Mouse (Mus musculus) gastrocnemius, postnatal 25 days (tissue): ENCODE data around the gene Gdpd3. TPM values are rescaled to one million over a fixed set of nuclear protein-coding genes. Genes with fewer than 3 reads are reported as not detected.
A peak's percentile ranks its signal among the peaks of the same experiment; 100 is the strongest.

ENCODE experiments used
- DNase-seq: peaks from one replicate; pipeline ENCODE4 v3.0.0; 2022
- total RNA-seq, 2 experiments: library from RNA; stranded (reverse); gene quantifications; 1 replicate in 1 of 2; 2 replicates in 1 of 2; pipeline ENCODE4 v1.2.3; 2021

Gdpd3 gene
- total RNA-seq, 2 experiments from 2014 or later, result 0.49 to 1.6 TPM

GRCm38 (mm10) chr7:126806956-126807355 is 40.8 kb downstream of the Gdpd3 start:
- no peak for DNase-seq

DNA sequence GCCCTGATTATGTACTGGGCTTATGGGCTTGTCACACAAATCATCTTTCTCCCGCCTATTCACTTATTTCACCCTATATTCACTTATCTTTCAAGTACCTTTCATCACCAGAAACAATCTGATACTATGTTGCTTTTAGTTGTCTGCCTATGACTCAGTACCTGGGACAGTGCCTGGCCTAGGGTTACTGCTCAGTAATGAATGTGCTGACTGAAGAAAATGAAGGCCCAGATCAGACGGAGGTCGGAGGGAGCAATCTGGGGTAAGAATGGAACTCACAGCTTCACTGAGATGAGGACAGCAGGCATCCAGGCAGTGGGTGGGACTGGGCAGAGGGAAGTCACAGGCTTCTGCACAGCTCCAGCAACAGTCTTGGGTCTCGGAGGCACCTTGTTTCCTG is 41.3 kb downstream of the Gdpd3 start:
- no peak for DNase-seq

DNA sequence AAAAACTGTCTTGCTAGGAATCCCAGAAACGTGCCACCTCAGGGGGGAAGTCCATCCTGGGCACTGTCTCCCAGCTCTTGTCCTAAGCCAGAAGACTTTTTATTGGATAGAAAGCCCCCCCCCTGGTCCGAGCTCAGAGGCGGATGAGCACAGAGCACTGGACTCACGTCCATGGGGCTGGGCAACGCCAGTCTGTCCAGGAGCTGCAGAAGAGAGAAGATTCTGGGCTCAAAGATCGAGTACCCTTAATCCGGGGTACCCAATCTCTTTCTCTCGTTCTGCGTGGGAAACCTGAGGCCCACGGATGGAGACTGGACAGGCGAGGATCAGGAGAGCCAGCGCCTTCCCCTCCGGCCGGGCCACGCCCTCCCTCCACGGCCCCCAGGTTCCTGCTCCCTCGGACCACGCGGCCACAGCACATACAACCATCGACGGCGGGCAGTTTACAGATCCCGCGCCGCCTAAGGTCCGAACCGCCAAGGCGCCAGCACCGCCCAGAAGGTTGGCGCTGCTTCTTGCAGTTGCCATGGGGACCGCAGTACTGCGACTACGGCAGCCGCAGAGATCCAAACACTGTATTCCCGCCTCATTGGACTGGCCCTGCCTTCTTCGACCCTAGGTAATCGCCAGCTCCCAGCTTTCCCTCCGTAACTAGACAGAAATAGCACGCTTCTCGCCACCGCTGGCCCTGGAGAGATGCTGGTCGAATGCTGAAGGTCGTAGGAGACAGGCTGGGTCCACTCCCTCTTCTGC is 42.7 kb downstream of the Gdpd3 start:
- DNase-seq, result peak; percentile 87

- no peak for DNase-seq
Observed at GRCm38 (mm10) chr7:126809723-126810369, 43.7 kb downstream of the Gdpd3 start.

DNA sequence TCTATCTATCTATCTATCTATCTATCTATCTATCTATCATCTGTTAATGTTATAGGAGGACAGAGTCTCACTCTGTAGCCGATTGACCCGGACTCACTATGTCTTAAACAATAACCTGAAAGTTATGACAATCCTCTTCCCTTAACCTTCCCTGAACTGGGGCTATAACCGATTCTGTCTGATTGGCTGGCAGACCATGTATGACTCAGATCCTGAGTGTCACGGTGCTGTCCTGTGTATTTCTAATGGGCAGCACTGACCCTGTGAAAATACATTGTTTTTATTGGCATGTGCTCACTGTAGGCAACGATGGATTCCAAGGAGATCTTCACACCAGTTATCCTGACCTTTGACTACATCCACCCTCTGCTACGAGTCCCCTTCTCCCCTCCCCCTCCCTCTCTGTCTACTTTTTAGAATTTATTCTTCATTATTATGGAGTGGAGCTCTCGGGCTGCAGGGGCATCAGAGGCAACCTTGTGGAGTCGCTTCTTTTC is 49.6 kb downstream of the Gdpd3 start:
- DNase-seq, result no peak

DNA sequence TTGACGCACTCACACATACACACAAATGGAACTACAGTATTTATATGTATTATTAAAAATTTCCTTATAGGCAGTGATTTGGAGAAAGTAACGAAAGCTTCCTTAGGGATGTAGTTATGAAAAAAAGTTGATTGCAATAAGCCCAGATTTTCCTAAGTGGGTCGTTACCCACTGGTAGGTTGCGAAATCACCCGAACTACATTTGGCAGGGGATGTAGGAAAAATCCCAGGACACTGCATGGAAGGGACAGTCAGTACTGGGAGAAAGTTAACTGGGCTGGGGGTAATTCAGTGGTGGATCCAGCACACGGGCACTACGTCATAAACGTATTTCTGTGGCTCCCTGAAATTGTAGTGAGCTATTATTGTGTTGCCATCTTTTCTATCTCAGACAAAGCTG is 50.4 kb downstream of the Gdpd3 start:
- no peak for DNase-seq

GRCm38 (mm10) chr7:126817595-126817994 is 51.5 kb downstream of the Gdpd3 start:
- DNase-seq, result no peak

GRCm38 (mm10) chr7:126818818-126819217 is 52.7 kb downstream of the Gdpd3 start:
- DNase-seq, result no peak

DNA sequence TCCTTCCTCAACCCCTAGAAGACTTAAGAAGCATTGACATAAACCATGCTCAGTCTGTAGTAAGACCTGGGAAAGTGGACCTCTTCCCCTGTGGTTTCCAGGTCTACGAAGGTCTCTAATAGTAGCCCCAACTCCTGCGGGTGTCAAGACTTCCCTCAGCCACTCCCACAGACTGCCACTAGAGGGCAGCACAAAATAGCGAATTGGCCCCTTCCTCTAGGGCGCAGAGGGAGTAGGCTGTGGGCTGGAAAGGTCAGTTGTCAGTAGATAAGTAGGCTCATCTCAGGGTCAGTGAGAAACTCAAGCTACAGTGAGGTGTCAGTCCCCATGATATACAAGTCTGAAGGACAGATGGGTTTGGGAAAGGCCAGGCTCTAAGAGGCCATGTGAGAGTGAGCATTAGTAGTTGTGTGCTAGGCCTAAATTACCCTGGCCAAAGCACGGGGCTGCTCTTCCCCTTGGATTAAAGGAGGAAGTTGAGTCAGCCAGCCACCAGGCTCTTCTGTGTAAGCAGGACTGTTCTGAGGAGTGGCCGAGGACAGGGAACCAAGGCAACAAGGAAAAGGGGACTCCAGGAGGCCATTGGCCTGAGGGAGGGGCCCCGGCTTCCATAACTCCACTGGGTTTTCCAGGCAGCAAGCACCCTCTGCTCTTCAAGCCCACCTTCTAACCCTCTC is 55.8 kb downstream of the Gdpd3 start:
- DNase-seq, result peak; percentile 62

- peak; percentile 23 for DNase-seq
Observed at GRCm38 (mm10) chr7:126822741-126823140, 56.6 kb downstream of the Gdpd3 start.

DNA sequence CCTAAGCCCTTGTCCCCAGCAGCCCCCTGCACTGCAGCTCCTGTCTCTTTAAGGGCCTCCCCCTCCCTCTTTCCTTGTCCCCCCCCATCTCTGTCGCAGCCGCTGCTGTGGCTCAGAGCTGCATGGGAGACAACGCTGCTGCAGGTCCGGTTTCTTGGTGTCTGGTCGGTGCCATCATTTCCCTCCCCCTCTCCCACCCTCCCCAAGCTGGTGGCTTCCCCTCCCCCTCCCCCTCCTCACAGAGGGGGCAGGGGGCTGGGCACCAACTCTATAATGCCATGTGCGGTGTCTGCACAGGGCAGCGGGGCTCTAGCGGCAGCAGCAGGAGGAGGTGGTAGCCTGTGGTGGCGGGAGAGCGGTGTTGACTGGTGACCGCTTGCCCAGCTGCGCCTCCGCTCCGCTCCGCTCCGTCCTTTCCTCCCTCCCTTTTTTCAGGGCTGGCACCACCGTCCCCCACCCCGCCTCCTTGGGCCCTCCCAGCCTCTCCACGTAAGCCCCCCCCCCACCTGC is 57.1 kb downstream of the Gdpd3 start:
- DNase-seq, result peak; percentile 19

- no peak for DNase-seq
Observed at GRCm38 (mm10) chr7:126823940-126824339, 57.8 kb downstream of the Gdpd3 start.

Other genes starting within 250 kb of the Gdpd3 start
- 100 to 1,000 TPM; 130 to 138 TPM for gene Eif3c, start 199.9 kb upstream of the Gdpd3 start, total RNA-seq
- gene Apobr, start 181.4 kb upstream of the Gdpd3 start, total RNA-seq, result under 1 TPM; 0.26 to 0.59 TPM
- gene Cln3, start 180.5 kb upstream of the Gdpd3 start, total RNA-seq, result 10 to 100 TPM in 1 of 2 experiments, 1 to 10 TPM in 1; 8.8 to 10.6 TPM
- gene Il27, start 171.4 kb upstream of the Gdpd3 start, total RNA-seq, result not detected
- 10 to 100 TPM; 10.6 to 14.2 TPM for gene Nupr1, start 135.5 kb upstream of the Gdpd3 start, total RNA-seq
- 10 to 100 TPM; 24.0 to 25.1 TPM for gene Sgf29, start 117.0 kb upstream of the Gdpd3 start, total RNA-seq
- gene Sult1a1, start 89.9 kb upstream of the Gdpd3 start, total RNA-seq, result 10 to 100 TPM; 12.3 to 22.9 TPM
- 10 to 100 TPM; 33.1 to 37.0 TPM for gene Bola2, start 70.9 kb upstream of the Gdpd3 start, total RNA-seq
- gene Slx1b, start 70.5 kb upstream of the Gdpd3 start, total RNA-seq, result 1 to 10 TPM; 2.7 to 3.3 TPM
- 1 to 10 TPM; 2.1 to 3.3 TPM for gene Coro1a, start 58.5 kb upstream of the Gdpd3 start, total RNA-seq
- 10 to 100 TPM; 21.4 to 23.8 TPM for gene Mapk3, start 6.7 kb upstream of the Gdpd3 start, total RNA-seq
- gene Ypel3, start 10.6 kb downstream of the Gdpd3 start, total RNA-seq, result 10 to 100 TPM; 63.8 to 69.0 TPM
- under 1 TPM; 0.20 to 0.62 TPM for gene Tbx6, start 15.1 kb downstream of the Gdpd3 start, total RNA-seq
- gene Ppp4c, start 26.2 kb downstream of the Gdpd3 start, total RNA-seq, result 10 to 100 TPM; 21.7 to 26.8 TPM
- 10 to 100 TPM; 50.5 to 55.3 TPM for gene Fam57b, start 31.3 kb downstream of the Gdpd3 start, total RNA-seq
- not detected for gene 4930451I11Rik, start 65.3 kb downstream of the Gdpd3 start, total RNA-seq
- not detected for gene Doc2a, start 81.1 kb downstream of the Gdpd3 start, total RNA-seq
- gene Hirip3, start 95.6 kb downstream of the Gdpd3 start, total RNA-seq, result 1 to 10 TPM; 4.2 to 5.0 TPM
- 10 to 100 TPM; 11.2 to 11.8 TPM for gene Ino80e, start 96.0 kb downstream of the Gdpd3 start, total RNA-seq
- 10 to 100 TPM; 20.3 to 26.4 TPM for gene Taok2, start 118.4 kb downstream of the Gdpd3 start, total RNA-seq
- 1 to 10 TPM; 8.2 to 9.1 TPM for gene Tmem219, start 156.6 kb downstream of the Gdpd3 start, total RNA-seq
- 1 to 10 TPM; 1.8 to 2.2 TPM for gene Kctd13, start 162.5 kb downstream of the Gdpd3 start, total RNA-seq
- gene Asphd1, start 183.2 kb downstream of the Gdpd3 start, total RNA-seq, result not detected
- gene Sez6l2, start 184.2 kb downstream of the Gdpd3 start, total RNA-seq, result 1 to 10 TPM; 1.6 to 1.7 TPM
- 10 to 100 TPM; 30.5 to 31.2 TPM for gene Cdipt, start 209.6 kb downstream of the Gdpd3 start, total RNA-seq
- not detected for gene Cdiptos, start 209.8 kb downstream of the Gdpd3 start, total RNA-seq
- gene Mvp, start 248.3 kb downstream of the Gdpd3 start, total RNA-seq, result 10 to 100 TPM; 20.4 to 23.3 TPM